ENCODE assay signal across 8 mouse cellular contexts in genomic region chr5:142368122-142368521, GRCm38 (mm10). TPM values are rescaled to one million over a fixed set of nuclear protein-coding genes. Genes with fewer than 3 reads are reported as not detected.
A peak's percentile ranks its signal among the peaks of the same experiment; 100 is the strongest.
DNase-seq lines count a peak whose midpoint lies in the region; ATAC-seq and TF ChIP-seq lines count a peak whose summit lies in the region.

No protein-coding gene starts in this region.

- H3K9ac ChIP-seq in liver, embryonic 12.5 days, result peak overlapping the region; percentile 81

- ATAC-seq in erythroblast, adult 5-6 weeks (replicated peaks; ENCODE audit: low FRiP score, poor library complexity, severe bottlenecking), result no peak
- ATAC-seq in liver, embryonic 12.5 days, result no peak

- H3K9me3 ChIP-seq in erythroblast, embryonic 14.5 days (ENCODE audit: control insufficient read depth, low read length), result no peaks in the 10 kb centered on the region
- H3K9me3 ChIP-seq in liver, embryonic 12.5 days (replicated peaks), result no peaks in the 10 kb centered on the region

- peak overlapping the region; percentile 85 for H3K4me3 ChIP-seq in erythroblast, embryonic 14.5 days (replicated peaks)
- H3K4me3 ChIP-seq in testis, adult 2 months (ENCODE audit: control insufficient read depth, low read depth, low read length), result peak overlapping the region; percentile 90; the same call in 1 of the 2 replicates
- peak overlapping the region; percentile 74 for H3K4me3 ChIP-seq in liver, embryonic 12.5 days

- no peaks in the 10 kb centered on the region; the same call in 1 of the 2 replicates for H3K36me3 ChIP-seq in erythroblast, embryonic 14.5 days (ENCODE audit: control insufficient read depth)
- no peaks in the 10 kb centered on the region for H3K36me3 ChIP-seq in testis, adult 2 months (ENCODE audit: control insufficient read depth, insufficient read depth, low read length)
- 0 out of 2 replicates have a peak, but pooled peaks cover 6% of the 10 kb centered on the region for H3K36me3 ChIP-seq in liver, embryonic 12.5 days

- no peak for TF ChIP-seq POLR2A in testis, adult 2 months (IDR thresholded peaks at IDR 0.05; ENCODE audit: control insufficient read depth, low read depth, low read length)

- DNase-seq in testis, postnatal 14 days (ENCODE audit: low spot score), result no peak
- no peak for DNase-seq in retina, postnatal 1 day
- DNase-seq in spleen, postnatal 14 days (ENCODE audit: low spot score in 2 of 2), result no peak
- no peak for DNase-seq in thymus, postnatal 14 days

- H3K27ac ChIP-seq in testis, adult 2 months (ENCODE audit: control insufficient read depth, insufficient read depth, low read depth, low read length), result peak overlapping the region; percentile 78; the same call in 1 of the 2 replicates
- H3K27ac ChIP-seq in liver, embryonic 12.5 days, result peak overlapping the region; percentile 72

- 33% methylated on average over 5 of the region's 5 CpGs for WGBS in liver, embryonic 12.5 days (ENCODE audit: insufficient replicate concordance)

- H3K4me2 ChIP-seq in liver, embryonic 12.5 days, result peak overlapping the region; percentile 87

- peaks cover 31% of the 10 kb centered on the region for H3K4me1 ChIP-seq in erythroblast, embryonic 14.5 days (ENCODE audit: control insufficient read depth)
- H3K4me1 ChIP-seq in testis, adult 2 months (ENCODE audit: control insufficient read depth, insufficient read depth, low read length), result peaks cover 10% of the 10 kb centered on the region
- H3K4me1 ChIP-seq in liver, embryonic 12.5 days, result peaks cover 34% of the 10 kb centered on the region

- TF ChIP-seq CTCF in testis, adult 2 months (IDR thresholded peaks at IDR 0.05; ENCODE audit: control insufficient read depth, insufficient read depth, insufficient replicate concordance, low read depth, low read length), result no peak

- H3K27me3 ChIP-seq in erythroblast, embryonic 14.5 days (ENCODE audit: control insufficient read depth), result no peaks in the 10 kb centered on the region
- H3K27me3 ChIP-seq in testis, adult 2 months (ENCODE audit: control insufficient read depth, insufficient read depth, low read length), result no peaks in the 10 kb centered on the region
- no peaks in the 10 kb centered on the region for H3K27me3 ChIP-seq in liver, embryonic 12.5 days (replicated peaks)

RNA-seq across cellular contexts. Expression of gene Foxk1, which starts 33.2 kb away (rescaled TPM):
- polyA plus RNA-seq in erythroblast, embryonic 14.5 days (2012), result 0.77 and 0.91 TPM in 2 replicates
- 3.7 and 5.0 TPM in 2 replicates for total RNA-seq in erythroblast, adult 5-6 weeks (2015; ENCODE audit: low replicate concordance)
- total RNA-seq in erythroblast, adult 5-6 weeks (2017; ENCODE audit: low replicate concordance), result 2.0 and 2.8 TPM in 2 replicates
- polyA plus RNA-seq in testis, adult 2 months (2012; rRNA removed), result 16.8 and 17.0 TPM in 2 replicates
- 3.1 and 4.1 TPM in 2 replicates for polyA plus RNA-seq in liver, embryonic 12.5 days (2016; fragmentation: Nextera tagmentation; extraction: Ambion mirVana)
